18 mouse cellular contexts compared by ENCODE assay signal in genomic region chr7:109739822-109740370, GRCm38 (mm10). TPM values are rescaled to one million over a fixed set of nuclear protein-coding genes. Genes with fewer than 3 reads are reported as not detected.
"Had no signal": no experiment of that assay in that cellular context is flagged by ENCODE, and none has a peak within 500 bp of the region (broad histone marks: within the 10 kb centered on the region; RNA-seq: fewer than 3 reads in every experiment).

No protein-coding gene starts in this region.

- H3K9me3 ChIP-seq: limb, embryonic 10.5 days; liver, embryonic 15.5 days; megakaryocyte, embryonic 14.5 days; midbrain, embryonic 12.5 days; neural tube, embryonic 13.5 days had no signal

- H3K4me3 ChIP-seq: left cerebral cortex, adult 2 months; limb, embryonic 10.5 days; liver, embryonic 15.5 days; megakaryocyte, embryonic 14.5 days; midbrain, embryonic 12.5 days; neural tube, embryonic 13.5 days had no signal

- H3K27me3 ChIP-seq: liver, embryonic 15.5 days; megakaryocyte, embryonic 14.5 days; midbrain, embryonic 12.5 days; neural tube, embryonic 13.5 days had no signal

- H3K4me1 ChIP-seq: limb, embryonic 10.5 days; liver, embryonic 15.5 days; midbrain, embryonic 12.5 days; neural tube, embryonic 13.5 days had no signal

- H3K4me2 ChIP-seq: liver, embryonic 11.5 days; liver, embryonic 15.5 days; midbrain, embryonic 12.5 days; neural tube, embryonic 13.5 days had no signal

- ATAC-seq: midbrain, embryonic 16.5 days had no signal

- H3K9ac ChIP-seq: liver, embryonic 15.5 days; midbrain, embryonic 12.5 days; neural tube, embryonic 13.5 days had no signal

- DNase-seq: kidney, adult 18-20 months; kidney, postnatal 10 days; retina, postnatal 1 day; right cerebral cortex, postnatal 4 days; spleen, adult 18-20 months; thymus, adult 18-20 months; thymus, postnatal 14 days had no signal

- H3K27ac ChIP-seq: left cerebral cortex, adult 2 months; limb, embryonic 10.5 days; liver, embryonic 15.5 days; macrophage; midbrain, embryonic 12.5 days; neural tube, embryonic 13.5 days had no signal

RNA-seq across cellular contexts. Expression of gene Ascl3, which starts 8.4 kb away (rescaled TPM):
- polyA plus RNA-seq: kidney, embryonic 14.5 days; limb, embryonic 14.5 days; liver, embryonic 11.5 days; liver, embryonic 15.5 days; macrophage; midbrain, embryonic 12.5 days had no signal

RNA-seq across cellular contexts. Expression of gene BC051019, which starts 16.2 kb away (rescaled TPM):
- polyA plus RNA-seq: kidney, embryonic 14.5 days; limb, embryonic 10.5 days; macrophage; midbrain, embryonic 12.5 days had no signal
